Mouse (Mus musculus) stomach, embryonic 16.5 days (tissue): ENCODE results near the gene Myo1a. TPM values are rescaled to one million over a fixed set of nuclear protein-coding genes. Genes with fewer than 3 reads are reported as not detected.
"Not testable (repeated sequence)": the region's sequence is repeated elsewhere in the genome, so short reads cannot be mapped to it uniquely, and the experiment has no call there.

Experiments
- ATAC-seq: fragments of 200-750 bp; cut with Nextera tagmentation; 2 replicates; pipeline ENCODE4 v1.8.0; 2017; ENCODE audit warnings: moderate number of reproducible peaks, moderate TSS enrichment; ENCODE audit not compliant: insufficient read depth, low FRiP score
- H3K27ac ChIP-seq: fragments of 300-500 bp; sonication (generic); 2 replicates; pipeline ENCODE4 v1.5.1; 2014; ENCODE audit warnings: low read length
- H3K27me3 ChIP-seq: fragments of 300-500 bp; sonication (generic); 2 replicates; pipeline ENCODE4 v1.6.1; 2014; ENCODE audit warnings: low read length, control low read depth, mixed read lengths; ENCODE audit not compliant: control insufficient read depth, insufficient read depth
- H3K36me3 ChIP-seq: fragments of 300-500 bp; sonication (generic); 2 replicates; pipeline ENCODE4 v1.6.1; 2014; ENCODE audit warnings: low read length; ENCODE audit not compliant: control insufficient read depth, insufficient read depth
- H3K4me1 ChIP-seq: fragments of 300-500 bp; sonication (generic); 2 replicates; pipeline ENCODE4 v1.6.1; 2014; ENCODE audit warnings: low read length, control low read depth, mixed read lengths; ENCODE audit not compliant: control insufficient read depth, insufficient read depth
- H3K4me2 ChIP-seq: fragments of 300-500 bp; sonication (generic); 2 replicates; pipeline ENCODE4 v1.6.1; 2014; ENCODE audit warnings: low read depth, low read length, mixed read lengths
- H3K4me3 ChIP-seq: fragments of 300-500 bp; sonication (generic); replicated peaks from 2 replicates; pipeline ENCODE4 v1.5.1; 2014; ENCODE audit warnings: mild to moderate bottlenecking, low read length
- H3K9ac ChIP-seq: fragments of 300-500 bp; sonication (generic); 2 replicates; pipeline ENCODE4 v1.6.1; 2014; ENCODE audit warnings: low read length
- H3K9me3 ChIP-seq: fragments of 300-500 bp; sonication (generic); replicated peaks from 2 replicates; pipeline ENCODE4 v1.6.1; 2016; ENCODE audit warnings: low read length, control low read depth; ENCODE audit not compliant: control insufficient read depth
- WGBS: fragments of 180-500 bp; shearing (Covaris S2); extraction: QIAGEN DNeasy Blood & Tissue Kit; methylation state at CpG from one replicate; pipeline ENCODE4 v1.1.7; 2014; 5-methylcytosine and 5-hydroxymethylcytosine counted together
- polyA plus RNA-seq: library from polyadenylated mRNA; unstranded; fragments of >200 nt; fragmentation: Nextera tagmentation; extraction: Ambion mirVana; gene quantifications from 2 replicates; pipeline ENCODE4 v1.2.1, GENCODE M21; 2015

Gene Myo1a
- 24.5 and 28.6 TPM in 2 replicates for polyA plus RNA-seq

DNA sequence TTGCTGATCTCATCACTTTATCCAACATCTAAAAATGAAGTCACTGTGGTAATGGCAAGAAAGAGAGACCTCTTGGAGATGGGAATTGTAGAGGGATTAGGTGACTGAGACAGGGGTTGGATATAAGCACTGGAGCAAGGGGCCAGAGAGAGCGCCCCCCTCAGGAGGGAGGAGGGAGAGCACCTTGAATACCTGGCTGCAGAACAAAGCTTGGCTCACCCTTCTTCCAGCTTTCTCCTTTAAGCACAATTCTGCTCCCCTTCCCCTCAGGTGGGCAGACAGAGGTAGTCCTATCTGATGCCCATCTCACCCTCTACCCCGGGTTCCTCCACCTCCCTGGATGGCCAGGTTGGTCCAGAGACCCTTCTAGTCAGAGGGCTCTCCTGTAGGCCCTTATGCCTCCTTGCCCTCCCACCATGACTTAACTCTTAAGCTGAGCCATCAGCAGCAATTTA is at the start of gene Myo1a:
Myo1a (plus strand) TSS at position 405 of the 455 bp plus-strand sequence.
- H3K27ac ChIP-seq = peak within 1 kb of the TSS; percentile 76
- no peaks in the 10 kb centered on the region for H3K36me3 ChIP-seq
- peak within 1 kb of the TSS; percentile 34 for H3K4me2 ChIP-seq
- H3K4me3 ChIP-seq = peak within 1 kb of the TSS; percentile 14
- no peak within 1 kb of the TSS; the same call in 1 of the 2 replicates for H3K9ac ChIP-seq
- H3K4me1 ChIP-seq = no peaks in the 10 kb centered on the region
- WGBS = 51% methylated on average over 2 of the region's 2 CpGs
- H3K27me3 ChIP-seq = no peaks in the 10 kb centered on the region
- no peaks in the 10 kb centered on the region for H3K9me3 ChIP-seq
- no peak for ATAC-seq

DNA sequence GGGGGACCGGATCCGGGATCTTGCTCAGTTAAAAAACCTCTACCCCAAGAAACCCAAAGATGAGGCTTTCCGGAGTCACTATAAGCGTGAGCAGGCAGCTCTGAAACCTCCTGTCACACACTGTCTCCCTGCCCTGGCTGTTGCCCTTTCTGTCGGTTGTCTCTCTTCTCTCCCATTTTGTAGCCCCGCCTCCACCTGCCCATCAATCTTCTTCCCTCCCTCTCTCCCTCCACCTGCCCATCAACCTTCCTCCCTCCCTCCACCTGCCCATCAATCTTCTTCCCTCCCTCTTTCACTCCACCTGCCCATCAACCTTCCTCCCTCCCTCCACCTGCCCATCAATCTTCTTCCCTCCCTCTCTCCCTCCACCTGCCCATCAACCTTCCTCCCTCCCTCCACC is 47.4 kb upstream of the Myo1a start:
- peaks cover 22% of the 10 kb centered on the region for H3K4me1 ChIP-seq
- not testable (repeated sequence) for ATAC-seq

DNA sequence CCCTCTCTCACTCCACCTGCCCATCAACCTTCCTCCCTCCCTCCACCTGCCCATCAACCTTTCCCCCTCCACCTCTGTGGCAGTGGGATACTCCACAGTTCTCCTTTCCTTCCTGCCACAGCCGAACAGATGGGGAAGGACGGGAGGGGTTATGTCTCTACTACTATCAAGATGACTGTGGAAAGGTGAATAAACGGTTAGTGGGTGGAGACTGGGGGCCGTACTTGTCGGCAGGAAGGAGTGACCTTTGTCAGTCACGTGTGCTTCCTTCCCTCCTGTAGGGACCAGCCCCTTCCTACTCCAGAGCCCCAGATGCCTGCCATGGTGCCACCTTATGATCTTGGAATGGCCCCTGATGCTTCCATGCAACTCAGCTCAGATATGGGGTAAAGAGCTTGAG is 46.9 kb upstream of the Myo1a start:
- Histone ChIP-seq H3K9ac (peak overlapping the region; percentile 2; the same call in 1 of the 2 replicates), H3K9me3 (no peaks in the 10 kb centered on the region), H3K36me3 (peaks cover 13% of the 10 kb centered on the region; the same call in 1 of the 2 replicates), H3K27me3 (no peaks in the 10 kb centered on the region), H3K4me3 (no peak overlapping the region), H3K4me2 (no peak overlapping the region), H3K27ac (no peak overlapping the region), H3K4me1 (peaks cover 27% of the 10 kb centered on the region)
- ATAC-seq = no peak; the same call in 1 of the 2 replicates
- 17% methylated on average over 6 of the region's 6 CpGs for WGBS

More for the DNA sequence above, 47.4 kb upstream of the Myo1a start:
- H3K4me3 ChIP-seq, H3K9ac ChIP-seq, H3K4me2 ChIP-seq, H3K27me3 ChIP-seq, H3K9me3 ChIP-seq, H3K27ac ChIP-seq: not testable (repeated sequence)
- peaks cover 13% of the 10 kb centered on the region; the same call in 1 of the 2 replicates for H3K36me3 ChIP-seq
- WGBS = 56% methylated on average over 6 of the region's 6 CpGs

DNA sequence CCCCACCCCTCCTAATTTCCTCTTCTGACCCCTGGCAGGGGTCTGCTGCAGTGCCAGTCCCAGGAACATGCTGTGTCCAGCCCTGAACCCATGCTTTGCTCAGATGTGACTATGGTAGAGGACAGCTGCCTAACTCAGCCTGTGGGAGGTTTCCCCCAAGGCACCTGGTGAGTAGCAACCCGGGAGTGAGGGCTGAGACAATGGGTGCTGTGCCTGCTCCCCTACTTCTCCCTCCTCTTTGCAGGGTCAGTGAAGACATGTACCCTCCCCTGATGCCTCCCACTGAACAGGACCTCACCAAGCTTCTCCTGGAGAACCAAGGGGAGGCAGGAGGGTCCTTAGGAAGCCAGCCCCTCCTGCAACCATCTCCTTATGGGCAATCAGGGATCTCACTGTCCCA is 45.4 kb upstream of the Myo1a start:
- 60% methylated on average over 1 of the region's 1 CpGs for WGBS
- Histone ChIP-seq H3K36me3 (peaks cover 13% of the 10 kb centered on the region; the same call in 1 of the 2 replicates), H3K4me2 (no peak overlapping the region), H3K9ac (no peak overlapping the region), H3K9me3 (no peaks in the 10 kb centered on the region), H3K4me3 (no peak overlapping the region), H3K4me1 (peaks cover 41% of the 10 kb centered on the region), H3K27ac (no peak overlapping the region), H3K27me3 (no peaks in the 10 kb centered on the region)
- no peak for ATAC-seq

DNA sequence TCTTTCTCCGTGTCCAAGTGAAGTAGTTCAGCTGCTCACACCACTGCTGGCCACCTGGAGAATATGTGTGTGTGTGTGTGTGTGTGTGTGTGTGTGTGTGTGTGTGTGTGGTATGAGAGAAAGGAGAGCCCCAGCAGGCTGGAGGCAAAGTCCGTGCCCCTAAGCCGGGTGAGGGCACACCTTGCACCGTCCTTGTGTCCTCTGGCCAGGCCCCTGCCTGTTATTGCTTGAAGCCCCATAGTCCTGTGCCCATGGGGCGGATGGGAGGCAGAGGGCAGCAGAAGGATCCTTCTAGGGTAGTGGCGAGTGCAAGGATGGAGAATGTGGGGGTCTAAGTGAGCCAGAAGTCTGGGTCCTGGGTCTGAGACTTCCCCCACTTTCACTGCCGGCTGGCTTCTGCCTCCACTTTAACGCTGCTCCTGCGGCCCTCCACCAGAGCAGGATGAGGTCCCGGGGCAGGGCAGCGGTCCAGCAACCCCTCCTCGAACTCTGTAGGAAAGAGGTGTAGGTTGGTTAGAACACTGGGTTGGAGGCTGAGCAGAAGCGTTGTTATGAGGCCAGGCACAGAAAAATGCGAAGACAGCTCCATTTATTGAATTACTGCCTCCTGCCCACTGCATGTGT is 43.6 kb upstream of the Myo1a start:
- Histone ChIP-seq H3K9ac (peak overlapping the region; percentile 71), H3K27me3 (no peaks in the 10 kb centered on the region), H3K9me3 (no peaks in the 10 kb centered on the region), H3K4me3 (peak overlapping the region; percentile 33), H3K4me1 (peaks cover 52% of the 10 kb centered on the region), H3K27ac (peak overlapping the region; percentile 88), H3K36me3 (no peaks in the 10 kb centered on the region), H3K4me2 (peak overlapping the region; percentile 64)
- 19% methylated on average over 14 of the region's 14 CpGs for WGBS
- ATAC-seq = no peak

DNA sequence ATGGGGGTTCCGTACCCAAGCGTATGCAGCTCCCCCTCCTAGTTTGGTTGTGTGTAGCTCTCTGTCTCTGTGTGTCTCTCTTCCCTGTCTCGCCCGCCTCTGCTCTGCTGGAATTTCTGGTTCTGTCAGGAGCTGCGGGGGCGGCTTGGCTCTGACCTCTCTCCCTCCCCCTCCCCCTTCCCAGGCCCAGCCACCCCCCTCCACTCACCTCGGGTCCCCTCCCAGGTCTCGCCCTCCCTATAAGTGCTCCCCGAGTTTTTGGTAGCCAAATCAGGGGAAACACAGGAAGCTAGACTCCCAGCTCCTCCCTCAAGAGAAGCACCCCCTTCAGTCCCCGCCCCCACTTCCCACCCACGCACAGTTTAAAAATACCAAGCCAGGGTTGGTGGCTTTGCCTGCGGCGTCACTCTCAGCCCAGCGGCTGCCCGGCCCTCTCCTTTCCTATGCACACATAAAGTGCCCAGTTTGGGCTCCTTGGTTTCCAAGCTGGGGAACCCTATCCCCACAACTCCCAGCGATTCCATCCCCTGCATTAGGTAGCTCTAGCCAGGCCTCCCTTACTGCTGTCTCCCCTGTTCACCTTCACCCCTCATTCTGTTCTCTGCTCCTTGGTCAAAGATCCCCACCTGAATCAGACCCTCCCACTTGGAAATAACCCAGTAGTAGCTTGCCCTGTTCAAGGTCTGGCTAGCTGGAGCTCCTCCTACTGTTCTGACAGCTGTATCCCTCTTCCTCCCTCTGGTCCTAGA is 42.9 kb upstream of the Myo1a start:
- peak; percentile 48 for ATAC-seq
- Histone ChIP-seq H3K36me3 (no peaks in the 10 kb centered on the region), H3K4me2 (peak overlapping the region; percentile 64), H3K27ac (peak overlapping the region; percentile 88), H3K4me1 (peaks cover 52% of the 10 kb centered on the region), H3K9ac (peak overlapping the region; percentile 71), H3K4me3 (peak overlapping the region; percentile 33), H3K27me3 (no peaks in the 10 kb centered on the region), H3K9me3 (no peaks in the 10 kb centered on the region)
- 5% methylated on average over 16 of the region's 16 CpGs for WGBS

DNA sequence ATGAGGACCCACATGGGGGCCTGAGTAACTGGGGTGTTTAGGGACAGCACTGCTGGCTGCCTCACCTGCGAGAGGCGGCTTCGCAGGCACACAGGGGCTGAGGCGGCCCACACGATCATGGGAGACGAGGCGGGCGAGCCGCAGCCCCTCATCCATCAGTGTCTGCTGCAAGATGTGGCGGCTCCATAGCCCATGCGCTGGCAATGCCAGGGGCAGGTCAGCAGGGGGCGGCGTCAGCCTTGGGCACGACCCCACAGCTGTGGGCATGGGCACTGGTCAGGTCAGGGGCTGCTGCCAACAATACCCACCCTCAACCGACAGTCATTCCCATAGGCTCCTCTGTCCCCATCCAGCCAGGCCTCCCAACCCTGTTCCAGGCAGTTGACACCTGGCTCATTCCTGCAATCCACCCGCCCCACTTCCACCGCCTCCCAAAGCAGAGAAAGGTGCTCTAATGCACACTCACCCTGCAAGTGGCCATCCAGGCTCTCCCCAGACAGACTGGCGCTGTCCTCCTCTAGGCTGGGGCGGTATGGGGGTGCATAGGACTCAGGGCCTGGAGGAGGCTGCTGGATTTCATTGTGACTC is 42.2 kb upstream of the Myo1a start:
- Histone ChIP-seq H3K4me2 (peak overlapping the region; percentile 64), H3K9ac (peak overlapping the region; percentile 71), H3K27me3 (no peaks in the 10 kb centered on the region), H3K4me1 (peaks cover 52% of the 10 kb centered on the region), H3K9me3 (no peaks in the 10 kb centered on the region), H3K27ac (peak overlapping the region; percentile 88), H3K4me3 (peak overlapping the region; percentile 33), H3K36me3 (no peaks in the 10 kb centered on the region)
- no peak for ATAC-seq
- 28% methylated on average over 19 of the region's 19 CpGs for WGBS

DNA sequence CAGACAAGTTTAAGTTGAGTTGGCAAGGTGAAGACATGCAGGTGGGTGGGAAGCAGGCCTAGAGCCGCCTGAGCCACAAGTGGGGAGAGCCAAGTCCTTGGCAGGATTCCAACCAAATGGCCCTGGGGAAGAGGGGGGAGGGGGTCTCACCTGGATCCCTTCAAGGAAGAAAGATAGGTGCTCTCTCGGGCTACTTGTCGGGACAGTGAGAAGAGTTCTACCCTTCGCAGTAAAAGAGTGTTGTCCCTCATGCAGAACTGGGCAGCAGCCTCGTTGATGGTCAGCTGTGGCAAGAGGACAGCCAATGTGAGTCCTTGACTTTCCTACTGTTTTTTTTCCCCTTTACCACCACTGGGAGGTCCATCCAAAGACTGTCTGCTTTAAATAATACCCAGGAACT is 41.4 kb upstream of the Myo1a start:
- no peak for ATAC-seq
- Histone ChIP-seq H3K4me1 (peaks cover 52% of the 10 kb centered on the region), H3K4me2 (peak overlapping the region; percentile 64), H3K4me3 (no peak overlapping the region), H3K27me3 (no peaks in the 10 kb centered on the region), H3K9ac (peak overlapping the region; percentile 83), H3K9me3 (no peaks in the 10 kb centered on the region), H3K36me3 (no peaks in the 10 kb centered on the region), H3K27ac (no peak overlapping the region; the same call in 1 of the 2 replicates)
- WGBS = 34% methylated on average over 5 of the region's 5 CpGs

DNA sequence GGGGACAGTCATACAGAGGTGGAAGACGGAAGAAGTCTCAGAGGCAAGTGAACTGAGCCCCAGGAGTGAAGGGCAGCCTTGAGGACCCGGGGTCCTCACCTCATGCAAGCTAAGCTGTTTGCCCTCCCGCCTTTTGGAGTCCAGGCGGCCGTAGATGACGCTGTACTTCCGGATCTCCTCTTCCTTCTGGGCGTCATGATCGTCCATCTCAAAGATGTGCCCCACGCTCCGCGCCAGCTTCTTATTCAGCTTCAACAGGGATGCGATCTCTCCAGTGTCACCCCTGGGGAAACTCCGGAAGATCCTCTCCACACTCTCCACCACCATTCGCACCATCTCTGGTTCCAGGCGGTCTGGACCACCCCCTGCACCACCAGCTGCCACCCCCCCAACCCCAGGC is 40.8 kb upstream of the Myo1a start:
- Histone ChIP-seq H3K9me3 (no peaks in the 10 kb centered on the region), H3K4me1 (peaks cover 51% of the 10 kb centered on the region), H3K9ac (peak overlapping the region; percentile 83; the same call in 1 of the 2 replicates), H3K27me3 (no peaks in the 10 kb centered on the region), H3K27ac (no peak overlapping the region; the same call in 1 of the 2 replicates), H3K4me2 (peak overlapping the region; percentile 64), H3K36me3 (no peaks in the 10 kb centered on the region), H3K4me3 (no peak overlapping the region; the same call in 1 of the 2 replicates)
- 50% methylated on average over 16 of the region's 16 CpGs for WGBS
- ATAC-seq = no peak
